Mouse (Mus musculus): Measurements from ENCODE around the gene Fam136a.
"Not testable (repeated sequence)": the region's sequence is repeated elsewhere in the genome, so short reads cannot be mapped to it uniquely, and the experiment has no call there.

Gene Fam136a

DNA sequence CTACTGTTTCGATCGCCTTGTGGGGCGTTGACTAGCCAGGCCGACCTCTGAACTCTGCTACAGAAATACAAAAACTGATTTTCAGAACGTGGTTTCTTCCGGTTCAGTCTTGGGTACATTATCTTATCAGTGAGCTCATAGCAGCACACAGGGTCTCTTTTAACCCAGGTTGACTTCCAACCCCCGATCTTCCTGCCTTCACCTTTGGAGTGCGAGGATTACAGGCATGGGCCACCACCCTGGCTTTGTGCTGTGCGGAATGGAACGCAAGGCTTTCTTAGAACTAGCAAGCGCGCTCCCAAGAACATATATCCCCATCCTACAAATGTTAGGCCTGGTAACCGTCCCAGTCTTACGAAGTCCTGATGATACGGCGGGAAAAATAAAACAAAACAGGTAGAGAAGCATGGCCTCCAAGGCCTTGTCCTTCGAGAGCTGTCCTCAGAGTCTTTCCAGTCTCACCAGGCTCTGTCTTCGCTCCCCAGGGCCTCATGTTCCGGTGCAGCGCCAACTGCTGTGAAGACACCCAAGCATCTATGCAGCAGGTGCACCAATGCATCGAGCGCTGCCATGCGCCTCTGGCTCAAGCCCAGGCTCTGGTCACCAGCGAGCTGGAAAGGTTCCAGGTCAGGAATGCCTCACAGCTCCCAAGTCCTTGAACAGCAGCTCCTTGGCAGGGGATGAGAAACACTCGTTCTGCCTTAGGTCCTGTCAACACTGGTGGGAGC, 843 bp downstream of the Fam136a start:
- peak in 1 of 2 experiments; percentile 27 for DNase-seq (ENCODE audit: low spot score in 2 of 2)

- no peak for DNase-seq (ENCODE audit: low spot score in 2 of 2)
Measured at GRCm38 (mm10) chr6:86366853-86367249, 1.4 kb downstream of the Fam136a start.

GRCm38 (mm10) chr6:86368479-86368878, 3.0 kb downstream of the Fam136a start:
- no peak for DNase-seq (ENCODE audit: low spot score in 2 of 2)

DNA sequence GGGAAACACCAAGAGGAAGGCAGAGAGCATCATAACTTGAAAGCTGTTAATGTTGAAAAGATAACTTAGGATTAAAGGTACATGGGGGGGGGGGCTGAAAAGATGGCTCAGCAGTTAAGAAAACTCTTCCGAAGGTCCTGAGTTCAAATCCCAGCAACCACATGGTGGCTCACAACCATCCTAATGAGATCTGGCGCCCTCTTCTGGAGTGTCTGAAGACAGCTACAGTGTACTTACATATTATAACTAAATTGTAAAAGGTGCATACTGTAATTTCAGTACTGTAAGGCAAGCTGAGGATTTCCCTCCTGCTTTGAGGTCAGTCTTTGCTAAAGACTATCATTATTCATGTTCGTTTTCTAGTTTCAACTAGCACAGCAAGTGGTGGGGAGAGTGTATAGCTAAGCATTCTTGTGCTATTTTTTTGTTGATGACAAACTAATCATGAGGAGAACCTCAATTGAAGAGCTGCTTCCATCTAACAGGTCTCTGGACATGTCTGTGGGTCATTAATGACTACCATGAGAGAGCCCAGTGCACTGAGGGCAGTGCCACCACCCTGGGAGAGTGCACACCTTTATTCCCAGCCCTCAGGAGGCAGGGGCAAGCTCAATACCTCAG, 4.8 kb downstream of the Fam136a start:
- no peak for DNase-seq (ENCODE audit: low spot score in 2 of 2)

DNA sequence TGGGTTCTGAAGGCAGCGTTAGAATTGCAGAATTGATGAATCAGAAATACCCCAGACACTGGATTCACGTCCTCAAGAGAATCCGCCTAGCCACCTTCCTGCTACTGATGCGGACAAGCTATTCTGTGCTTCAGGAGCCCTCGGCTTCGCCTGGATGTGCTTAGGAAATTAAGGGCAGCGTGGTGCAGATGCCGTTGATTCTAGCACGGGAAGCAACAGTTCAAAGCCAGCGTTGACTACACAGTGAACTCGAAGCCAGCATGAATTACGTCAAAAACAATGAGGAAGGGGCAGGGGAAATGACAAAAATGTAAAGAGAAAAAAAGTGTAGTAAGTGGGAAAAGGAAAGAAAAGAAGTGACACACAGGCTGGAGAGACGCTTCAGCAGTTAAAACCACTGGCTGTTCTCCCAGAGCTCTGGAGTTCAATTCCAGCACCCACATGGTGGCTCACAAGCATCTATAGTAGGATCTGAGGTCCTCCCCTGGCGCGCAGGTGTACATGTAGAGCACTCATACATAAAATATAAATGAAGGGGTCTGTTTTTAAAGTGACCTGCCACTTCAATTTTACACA, 5.4 kb downstream of the Fam136a start, which contains the start of gene Snrpg:
Snrpg (plus strand) TSS at position 541 of the 576 bp plus-strand sequence.
- DNase-seq (ENCODE audit: low spot score in 2 of 2), result no peak

GRCm38 (mm10) chr6:86371340-86371911, 6.0 kb downstream of the Fam136a start:
- peak; percentile 95 to 97 for DNase-seq (ENCODE audit: low spot score in 2 of 2)

- no peak for DNase-seq (ENCODE audit: low spot score in 2 of 2)
Measured at GRCm38 (mm10) chr6:86371950-86372516, 6.6 kb downstream of the Fam136a start.

DNA sequence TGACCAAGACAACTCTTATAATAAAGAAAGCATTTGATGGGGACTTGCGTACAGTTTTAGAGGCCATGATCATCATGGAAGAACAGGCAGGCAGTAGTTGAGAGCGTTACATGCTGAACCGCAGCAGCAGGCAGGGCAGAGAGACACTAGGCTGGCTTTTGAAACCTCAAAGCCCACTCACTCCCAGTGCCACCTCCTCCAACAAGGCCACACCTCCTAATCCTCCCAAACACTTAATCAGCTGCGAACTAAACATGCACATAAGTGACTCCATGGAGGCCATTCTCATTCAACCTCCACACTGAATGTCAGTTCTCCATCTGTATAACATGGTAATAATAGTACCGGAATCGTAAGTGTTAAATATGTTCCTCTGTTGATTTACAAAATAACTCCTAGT, 8.1 kb downstream of the Fam136a start:
- DNase-seq (ENCODE audit: low spot score in 2 of 2), result no peak

GRCm38 (mm10) chr6:86378341-86378740, 12.9 kb downstream of the Fam136a start:
- DNase-seq (ENCODE audit: low spot score in 2 of 2), result no peak

DNA sequence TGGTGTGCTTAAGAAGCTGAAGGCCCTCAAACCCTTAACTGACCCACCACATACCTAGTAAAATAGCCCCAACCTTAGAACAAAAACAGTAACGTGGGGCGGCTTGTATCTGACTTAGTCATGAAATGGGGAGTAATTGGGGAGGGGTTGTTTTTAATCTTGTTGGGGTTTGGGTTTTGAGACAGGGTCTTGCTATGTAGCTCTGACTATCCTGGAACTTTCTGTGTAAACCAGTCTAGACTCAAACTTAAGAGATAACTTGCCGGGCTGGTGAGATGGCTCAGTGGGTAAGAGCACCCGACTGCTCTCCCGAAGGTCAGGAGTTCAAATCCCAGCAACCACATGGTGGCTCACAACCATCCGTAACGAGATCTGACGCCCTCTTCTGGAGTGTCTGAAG, 14.7 kb downstream of the Fam136a start:
- not testable (repeated sequence) for DNase-seq (ENCODE audit: low spot score in 2 of 2)

DNA sequence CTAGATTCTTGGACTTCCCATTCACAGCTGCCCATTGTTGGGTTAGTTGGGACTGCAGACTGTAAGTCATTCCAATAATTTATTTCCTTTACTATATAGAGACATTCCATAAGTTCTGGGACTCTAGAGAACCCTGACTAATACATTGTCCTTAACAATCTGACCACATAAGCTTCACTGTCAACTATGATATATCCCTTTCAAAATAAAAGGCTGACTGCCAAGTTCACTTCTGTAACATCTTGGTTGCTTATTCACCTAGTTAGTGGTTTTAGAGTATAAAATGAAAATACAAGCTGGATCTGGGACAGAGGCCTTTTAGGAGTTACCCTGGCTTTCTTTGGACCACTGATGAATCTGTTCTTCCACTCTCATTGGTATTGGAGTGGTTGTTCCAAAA, 17.1 kb downstream of the Fam136a start:
- DNase-seq (ENCODE audit: low spot score in 2 of 2), result no peak

DNA sequence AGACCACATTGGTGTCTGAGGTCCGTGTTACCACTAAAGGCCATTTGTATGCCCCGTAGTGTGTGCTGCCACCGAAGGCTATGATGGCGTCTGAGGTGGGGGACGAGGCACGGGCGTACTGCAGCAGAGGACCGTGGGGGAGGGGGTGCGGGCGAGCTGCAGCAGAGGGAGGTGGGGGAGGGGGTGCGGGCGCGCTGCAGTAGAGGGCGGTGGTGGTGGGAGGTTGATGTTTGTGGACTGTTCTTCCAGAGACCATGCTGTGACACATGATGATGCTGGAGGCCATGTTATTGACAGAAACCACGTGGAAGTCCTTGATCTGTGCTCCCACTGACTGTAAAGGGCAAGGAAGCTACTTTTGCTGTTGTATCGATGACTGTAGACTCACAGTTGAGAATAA, 17.9 kb downstream of the Fam136a start:
- DNase-seq (ENCODE audit: low spot score in 2 of 2), result no peak

GRCm38 (mm10) chr6:86384692-86385091, 19.2 kb downstream of the Fam136a start:
- no peak for DNase-seq (ENCODE audit: low spot score in 2 of 2)

GRCm38 (mm10) chr6:86385362-86386104, 20.1 kb downstream of the Fam136a start:
- no peak for DNase-seq (ENCODE audit: low spot score in 2 of 2)

DNA sequence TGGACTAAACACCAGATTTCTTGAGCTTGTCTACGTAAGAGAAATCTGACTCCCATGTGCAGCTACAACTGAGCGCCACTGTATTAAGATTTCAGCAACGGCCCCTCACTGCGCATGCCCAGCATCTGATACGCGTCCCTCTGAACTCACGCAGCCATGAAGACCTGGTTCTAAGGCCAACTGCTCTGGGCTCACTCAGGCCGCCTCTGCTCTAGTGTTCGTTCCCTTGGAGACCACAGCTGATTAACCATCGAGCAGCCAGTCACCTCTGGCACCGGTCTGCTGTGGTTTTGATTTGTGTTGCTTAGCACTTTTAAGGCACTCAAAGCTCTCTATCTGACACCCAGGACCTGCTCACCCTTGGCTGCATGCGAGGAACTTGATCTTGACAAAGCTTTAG, 21.9 kb downstream of the Fam136a start:
- no peak for DNase-seq (ENCODE audit: low spot score in 2 of 2)

DNA sequence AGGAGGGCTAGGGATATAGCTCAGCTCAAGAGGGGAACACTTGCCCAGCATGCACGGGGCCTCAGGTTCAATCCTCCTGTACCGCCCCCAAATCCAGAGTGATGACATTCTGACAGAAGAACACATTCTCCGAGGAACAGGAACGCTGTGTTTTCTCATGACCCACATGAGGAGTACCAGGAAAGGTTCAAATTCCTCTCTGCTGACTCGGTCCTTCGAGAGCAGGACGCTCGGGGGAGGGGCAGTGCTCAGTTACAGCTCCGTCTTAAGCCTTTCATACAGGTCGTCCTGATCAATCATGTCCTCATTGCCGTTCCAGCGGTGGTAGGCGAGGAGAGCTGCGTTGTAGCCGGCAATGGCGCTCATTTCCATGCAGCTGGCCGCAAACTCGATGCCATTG, 23.0 kb downstream of the Fam136a start:
- no peak for DNase-seq (ENCODE audit: low spot score in 2 of 2)

- no peak for DNase-seq (ENCODE audit: low spot score in 2 of 2)
Measured at GRCm38 (mm10) chr6:86391326-86391725, 25.9 kb downstream of the Fam136a start.

- no peak for DNase-seq (ENCODE audit: low spot score in 2 of 2)
Measured at GRCm38 (mm10) chr6:86393187-86393586, 27.7 kb downstream of the Fam136a start.

DNA sequence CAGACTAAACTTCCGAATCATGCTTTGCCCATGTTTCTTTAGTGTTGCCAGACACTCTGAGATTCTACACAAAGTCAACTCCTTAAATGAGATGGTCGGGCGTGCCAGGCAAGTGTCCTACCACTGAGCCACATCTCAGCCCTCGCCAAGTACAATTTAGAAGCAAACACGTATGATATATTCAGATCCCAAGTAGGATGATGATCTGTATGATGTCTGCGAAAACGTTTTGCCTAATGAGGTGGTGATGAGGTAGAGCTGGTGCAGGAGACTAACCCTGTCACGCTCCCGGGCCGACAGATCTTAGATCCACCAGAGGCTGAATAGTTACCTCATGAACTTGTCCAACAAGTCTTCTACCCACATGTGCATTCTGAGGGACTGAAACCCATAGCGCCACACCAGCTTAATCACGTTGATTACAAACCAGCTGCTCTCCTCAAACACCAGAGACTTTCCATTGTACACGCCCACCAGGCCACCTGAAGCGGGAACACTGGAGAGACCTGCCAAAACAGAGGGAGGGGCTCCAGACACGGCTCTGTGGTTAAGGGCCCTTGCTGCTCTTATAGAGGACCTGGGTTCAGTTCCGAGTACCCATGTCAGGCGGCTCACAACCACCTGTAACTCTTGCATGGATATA, 28.8 kb downstream of the Fam136a start:
- DNase-seq (ENCODE audit: low spot score in 2 of 2), result no peak

GRCm38 (mm10) chr6:86395021-86395420, 29.6 kb downstream of the Fam136a start:
- DNase-seq (ENCODE audit: low spot score in 2 of 2), result no peak

DNA sequence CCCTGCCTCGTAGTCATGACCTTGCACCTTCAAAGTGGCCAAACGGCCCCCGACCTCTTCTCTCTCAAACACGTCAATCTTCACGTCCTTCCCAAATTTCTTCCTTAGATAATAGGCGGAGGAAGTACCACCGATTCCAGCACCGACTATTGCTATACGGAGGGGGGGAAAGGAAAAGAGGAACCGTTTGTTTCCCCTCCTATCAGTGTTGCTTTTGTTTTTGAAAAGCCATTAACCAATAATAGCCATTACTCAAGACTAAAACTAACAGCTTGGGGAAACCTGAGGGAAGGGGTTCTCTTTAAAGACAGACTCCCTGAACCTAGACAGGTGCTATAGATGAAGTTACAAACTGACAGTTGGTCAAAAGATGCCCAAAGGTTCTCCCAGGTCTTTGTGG, 30.5 kb downstream of the Fam136a start:
- no peak for DNase-seq (ENCODE audit: low spot score in 2 of 2)
